Comparison of ENCODE assay signal across 7 mouse cellular contexts in genomic region chr13:60007593-60007992, GRCm38 (mm10).
DNase-seq lines count a peak whose midpoint lies in the region; ATAC-seq lines count a peak whose summit lies in the region.

No protein-coding gene starts in this region.

- ATAC-seq in heart, embryonic 15.5 days (replicated peaks; ENCODE audit: insufficient number of reproducible peaks, insufficient read depth, low FRiP score, low read depth), result peak; percentile 91

- H3K9ac ChIP-seq in heart, embryonic 15.5 days, result no peak overlapping the region

- DNase-seq in urinary bladder, postnatal 14 days (ENCODE audit: low spot score), result peak; percentile 44
- no peak for DNase-seq in urinary bladder, adult 18-20 months (ENCODE audit: low spot score in 2 of 2)
- peak; percentile 87 for DNase-seq in kidney, postnatal 14 days
- no peak for DNase-seq in right cerebral cortex, adult 2 months (ENCODE audit: low spot score in 2 of 2)
- DNase-seq in left cerebral cortex, postnatal 10 days (ENCODE audit: extremely low spot score in 1 of 2, low spot score in 2 of 2), result no peak
- DNase-seq in left cerebral cortex, adult 11 months (ENCODE audit: low spot score), result no peak

- no peaks in the 10 kb centered on the region for H3K9me3 ChIP-seq in heart, embryonic 15.5 days (replicated peaks)

- H3K27me3 ChIP-seq in heart, embryonic 15.5 days, result no peaks in the 10 kb centered on the region

- H3K4me2 ChIP-seq in heart, embryonic 15.5 days, result peak overlapping the region; percentile 5

- no peak overlapping the region for H3K4me3 ChIP-seq in heart, embryonic 15.5 days

- WGBS in heart, embryonic 15.5 days, result 16% methylated on average over 7 of the region's 7 CpGs

- intact Hi-C loops in left cerebral cortex, postnatal 10 days (cut with DNase I), result no loop called here

- H3K4me1 ChIP-seq in heart, embryonic 15.5 days (replicated peaks), result peaks cover 20% of the 10 kb centered on the region

- no peaks in the 10 kb centered on the region for H3K36me3 ChIP-seq in heart, embryonic 15.5 days

- peak overlapping the region; percentile 92 for H3K27ac ChIP-seq in heart, embryonic 15.5 days

Comparison
In these comparisons a context has a peak if more than half of its experiments do, and no peak if none do; other contexts are left out.
1. DNase-seq: peak in urinary bladder, postnatal 14 days (single experiment) and kidney, postnatal 14 days (single experiment); none in urinary bladder, adult 18-20 months (0 of 2), right cerebral cortex, adult 2 months (0 of 2), left cerebral cortex, postnatal 10 days (0 of 2) and left cerebral cortex, adult 11 months (single experiment).